ENCODE assay signal across 23 mouse cellular contexts in the genomic region with DNA sequence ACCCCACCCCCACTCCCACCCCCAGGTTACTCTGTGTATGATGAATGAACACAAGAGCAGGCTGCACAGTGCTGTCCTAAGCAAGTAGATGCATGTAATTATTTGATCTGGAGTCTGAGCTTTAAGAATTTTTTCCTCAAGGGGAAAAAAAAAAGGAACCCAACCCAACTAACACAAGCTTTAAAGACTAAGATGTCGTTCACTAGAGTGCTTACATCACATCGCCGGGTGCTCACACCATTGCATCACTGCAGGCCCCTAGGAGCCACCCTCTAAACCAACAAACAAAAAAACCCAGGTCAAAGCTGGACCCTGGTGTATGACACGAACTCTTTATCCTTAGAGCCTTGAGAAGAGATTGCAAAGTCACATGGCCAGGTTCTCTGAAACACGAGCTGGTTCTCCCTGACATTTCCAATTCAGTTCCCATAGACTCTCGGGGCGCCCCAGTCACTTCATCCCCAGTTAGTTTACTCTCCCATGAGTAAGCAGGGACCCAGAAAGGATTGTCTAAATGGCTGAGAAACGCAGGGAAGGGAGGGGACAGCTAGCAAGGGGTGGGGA. TPM values are rescaled to one million over a fixed set of nuclear protein-coding genes. Genes with fewer than 3 reads are reported as not detected.
"Had no signal": no experiment of that assay in that cellular context is flagged by ENCODE, and none has a peak within 500 bp of the region (broad histone marks: within the 10 kb centered on the region; RNA-seq: fewer than 3 reads in every experiment).

No protein-coding gene starts in this region.

- DNase-seq: kidney, adult 2 months; kidney, postnatal 25 days; layer of hippocampus, adult 9-11 months; liver; lung, adult 18-20 months; lung, postnatal 10 days; lung, postnatal 36 days; retina, postnatal 1 day; right cerebral cortex, postnatal 25 days; spleen, adult 18-20 months; thymus, postnatal 25 days had no signal

- H3K27ac ChIP-seq: kidney, postnatal 0 days; layer of hippocampus, adult 2 months; limb, embryonic 10.5 days; limb, embryonic 13.5 days; liver, embryonic 12.5 days; liver, embryonic 15.5 days; lung, embryonic 15.5 days; midbrain, embryonic 12.5 days; neural tube, embryonic 13.5 days; stomach, embryonic 15.5 days had no signal

- H3K4me1 ChIP-seq: limb, embryonic 13.5 days; liver, embryonic 12.5 days; liver, embryonic 15.5 days; lung, embryonic 15.5 days; neural tube, embryonic 13.5 days; stomach, embryonic 15.5 days had no signal

- H3K9ac ChIP-seq: limb, embryonic 13.5 days; liver, embryonic 12.5 days; liver, embryonic 15.5 days; lung, embryonic 15.5 days; midbrain, embryonic 12.5 days; neural tube, embryonic 13.5 days; stomach, embryonic 15.5 days had no signal

- H3K4me3 ChIP-seq: layer of hippocampus, adult 2 months; limb, embryonic 10.5 days; limb, embryonic 13.5 days; liver, embryonic 12.5 days; liver, embryonic 15.5 days; lung, embryonic 15.5 days; midbrain, embryonic 12.5 days; myocyte; neural tube, embryonic 13.5 days; stomach, embryonic 15.5 days had no signal

- H3K27me3 ChIP-seq: lung, embryonic 15.5 days; midbrain, embryonic 12.5 days; neural tube, embryonic 13.5 days; stomach, embryonic 15.5 days had no signal

- ATAC-seq: liver, embryonic 12.5 days; midbrain, embryonic 16.5 days had no signal

- H3K36me3 ChIP-seq: limb, embryonic 10.5 days; limb, embryonic 13.5 days; liver, embryonic 12.5 days; liver, embryonic 15.5 days; lung, embryonic 15.5 days; midbrain, embryonic 12.5 days; neural tube, embryonic 13.5 days; stomach, embryonic 15.5 days had no signal

- H3K9me3 ChIP-seq: limb, embryonic 10.5 days; limb, embryonic 13.5 days; liver, embryonic 12.5 days; liver, embryonic 15.5 days; lung, embryonic 15.5 days; midbrain, embryonic 12.5 days; neural tube, embryonic 13.5 days; stomach, embryonic 15.5 days had no signal

- H3K4me2 ChIP-seq: limb, embryonic 13.5 days; liver, embryonic 12.5 days; liver, embryonic 15.5 days; lung, embryonic 15.5 days; midbrain, embryonic 12.5 days; neural tube, embryonic 13.5 days; stomach, embryonic 15.5 days had no signal

RNA-seq across cellular contexts. Expression of a gene that starts 27.8 kb away (rescaled TPM):
- polyA plus RNA-seq: myocyte had no signal
